Mouse (Mus musculus) heart, embryonic 15.5 days (tissue): Measurements from ENCODE around the gene Celsr1. TPM values are rescaled to one million over a fixed set of nuclear protein-coding genes. Genes with fewer than 3 reads are reported as not detected.

Experiments used
- ATAC-seq: fragments of 200-750 bp; cut with Nextera tagmentation; replicated peaks from 2 replicates; pipeline ENCODE4 v1.8.0; 2017; ENCODE audit warnings: low read depth, moderate TSS enrichment; ENCODE audit not compliant: insufficient number of reproducible peaks, insufficient read depth, low FRiP score
- H3K27ac ChIP-seq: fragments of 300-500 bp; sonication (generic); 2 replicates; pipeline ENCODE4 v1.5.1; 2015; ENCODE audit warnings: mild to moderate bottlenecking, inconsistent platforms
- H3K27me3 ChIP-seq: fragments of 300-500 bp; sonication (generic); 2 replicates; pipeline ENCODE4 v1.6.1; 2015; ENCODE audit warnings: inconsistent platforms
- H3K36me3 ChIP-seq: fragments of 300-500 bp; sonication (generic); 2 replicates; pipeline ENCODE4 v1.6.1; 2015; ENCODE audit warnings: mild to moderate bottlenecking, inconsistent platforms
- H3K4me1 ChIP-seq: fragments of 300-500 bp; sonication (generic); replicated peaks from 2 replicates; pipeline ENCODE4 v1.6.1; 2015; ENCODE audit warnings: inconsistent platforms
- H3K4me2 ChIP-seq: fragments of 300-500 bp; sonication (generic); 2 replicates; pipeline ENCODE4 v1.6.1; 2015; ENCODE audit warnings: inconsistent platforms, mild to moderate bottlenecking, moderate library complexity
- H3K4me3 ChIP-seq: fragments of 300-500 bp; sonication (generic); 2 replicates; pipeline ENCODE4 v1.5.1; 2015; ENCODE audit warnings: mild to moderate bottlenecking, inconsistent platforms
- H3K9ac ChIP-seq: fragments of 300-500 bp; sonication (generic); 2 replicates; pipeline ENCODE4 v1.6.1; 2015; ENCODE audit warnings: mild to moderate bottlenecking, inconsistent platforms
- H3K9me3 ChIP-seq: fragments of 300-500 bp; sonication (generic); replicated peaks from 2 replicates; pipeline ENCODE4 v1.6.1; 2016; ENCODE audit warnings: inconsistent platforms
- WGBS: fragments of 180-500 bp; shearing (Covaris S2); methylation state at CpG from one replicate; pipeline ENCODE4 v1.1.7; 2015; ENCODE audit warnings: mixed read lengths; 5-methylcytosine and 5-hydroxymethylcytosine counted together
- polyA plus RNA-seq: library from polyadenylated mRNA; unstranded; fragments of >200 nt; fragmentation: Nextera tagmentation; extraction: Ambion mirVana; gene quantifications from 2 replicates; pipeline ENCODE4 v1.2.1, GENCODE M21; 2015

The Celsr1 gene
- polyA plus RNA-seq, 1 experiment from 2014 or later = 1.1 TPM

- peaks cover 19% of the 10 kb centered on the region for H3K4me1 ChIP-seq
- no peak overlapping the region for H3K4me2 ChIP-seq
- no peak overlapping the region for H3K27ac ChIP-seq
- no peak overlapping the region for H3K9ac ChIP-seq
- no peaks in the 10 kb centered on the region for H3K27me3 ChIP-seq
- ATAC-seq = no peak
- H3K36me3 ChIP-seq = no peaks in the 10 kb centered on the region
- no peak overlapping the region for H3K4me3 ChIP-seq
- H3K9me3 ChIP-seq = no peaks in the 10 kb centered on the region
These were observed 40.2 kb downstream of the Celsr1 start for GRCm38 (mm10) chr15:85993386-85993785.

DNA sequence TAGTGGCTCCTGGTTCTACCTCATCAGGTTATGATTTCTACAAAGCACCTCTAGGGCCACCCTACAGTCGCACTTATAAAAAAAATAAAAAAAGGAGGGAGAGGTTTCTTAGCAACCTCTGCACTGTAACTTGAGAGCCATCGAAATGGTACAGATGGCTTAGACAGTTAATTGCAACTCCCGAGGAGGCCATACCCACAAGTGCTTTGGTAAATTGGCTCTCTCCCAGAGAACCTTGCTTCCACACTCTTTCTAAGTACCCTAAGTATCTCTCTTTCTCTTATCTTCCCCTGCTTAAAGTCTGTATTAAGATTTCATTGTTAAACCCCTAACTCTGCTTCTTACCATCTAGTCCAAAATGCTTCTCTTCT is 41.5 kb downstream of the Celsr1 start:
- 34% methylated on average over 3 of the region's 3 CpGs for WGBS
- Histone ChIP-seq H3K9ac (no peak overlapping the region), H3K36me3 (no peaks in the 10 kb centered on the region), H3K27me3 (no peaks in the 10 kb centered on the region), H3K4me2 (no peak overlapping the region), H3K27ac (no peak overlapping the region), H3K9me3 (no peaks in the 10 kb centered on the region), H3K4me1 (peaks cover 19% of the 10 kb centered on the region), H3K4me3 (no peak overlapping the region)
- no peak for ATAC-seq

- Histone ChIP-seq H3K9ac (no peak overlapping the region), H3K4me2 (no peak overlapping the region), H3K27ac (no peak overlapping the region), H3K4me1 (peaks cover 19% of the 10 kb centered on the region), H3K27me3 (no peaks in the 10 kb centered on the region), H3K9me3 (no peaks in the 10 kb centered on the region), H3K4me3 (no peak overlapping the region), H3K36me3 (no peaks in the 10 kb centered on the region)
- no peak for ATAC-seq
- 82% methylated on average over 5 of the region's 5 CpGs for WGBS
These were observed 42.0 kb downstream of the Celsr1 start for GRCm38 (mm10) chr15:85991453-85992124.

DNA sequence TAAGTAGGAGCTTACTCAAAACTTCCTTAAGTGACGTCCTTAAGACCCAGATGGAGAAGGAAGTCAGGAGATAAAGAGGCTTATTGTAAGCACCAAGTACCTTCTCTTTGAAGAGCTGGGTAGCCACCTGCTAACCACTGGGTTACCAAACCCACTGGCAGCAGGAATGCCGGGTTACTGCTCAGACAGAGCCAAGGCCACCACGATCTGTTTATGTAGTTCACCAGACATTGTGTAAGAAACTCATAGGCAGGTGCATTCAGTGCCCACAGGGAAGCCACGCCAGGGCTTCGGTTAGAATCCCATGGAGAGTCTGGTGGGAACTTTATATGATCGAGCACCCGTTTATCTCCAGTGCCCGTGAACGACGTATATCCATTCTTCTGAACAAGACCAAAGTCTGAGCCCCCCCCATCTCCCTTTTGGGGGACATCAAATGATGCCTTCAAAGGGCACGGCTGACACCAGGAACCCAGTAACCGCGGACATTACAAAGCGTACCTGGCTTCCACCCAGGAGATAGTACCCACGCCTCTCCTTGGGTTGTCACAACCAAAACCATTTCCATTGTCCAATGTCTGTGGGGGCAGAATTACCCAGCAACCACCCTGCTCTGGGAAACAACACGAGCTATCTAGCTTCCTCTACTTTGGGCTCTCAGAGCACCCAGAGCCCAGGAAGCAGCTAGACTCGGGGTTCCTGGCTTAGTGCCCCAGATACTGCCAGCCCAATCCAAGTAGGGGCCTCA is 42.7 kb downstream of the Celsr1 start:
- 82% methylated on average over 17 of the region's 17 CpGs for WGBS
- H3K4me3 ChIP-seq = no peak overlapping the region
- no peak for ATAC-seq
- peaks cover 19% of the 10 kb centered on the region for H3K4me1 ChIP-seq
- no peak overlapping the region for H3K27ac ChIP-seq
- H3K9me3 ChIP-seq = no peaks in the 10 kb centered on the region
- H3K27me3 ChIP-seq = no peaks in the 10 kb centered on the region
- H3K36me3 ChIP-seq = no peaks in the 10 kb centered on the region
- no peak overlapping the region for H3K9ac ChIP-seq
- H3K4me2 ChIP-seq = no peak overlapping the region

- no peaks in the 10 kb centered on the region for H3K36me3 ChIP-seq
- no peaks in the 10 kb centered on the region for H3K9me3 ChIP-seq
- no peak overlapping the region for H3K27ac ChIP-seq
- ATAC-seq = no peak
- H3K4me1 ChIP-seq = peaks cover 8% of the 10 kb centered on the region
- 39% methylated on average over 5 of the region's 5 CpGs for WGBS
- H3K4me3 ChIP-seq = no peak overlapping the region
- H3K4me2 ChIP-seq = no peak overlapping the region
- no peaks in the 10 kb centered on the region for H3K27me3 ChIP-seq
- no peak overlapping the region for H3K9ac ChIP-seq
These were observed 45.7 kb downstream of the Celsr1 start for GRCm38 (mm10) chr15:85987896-85988295.

DNA sequence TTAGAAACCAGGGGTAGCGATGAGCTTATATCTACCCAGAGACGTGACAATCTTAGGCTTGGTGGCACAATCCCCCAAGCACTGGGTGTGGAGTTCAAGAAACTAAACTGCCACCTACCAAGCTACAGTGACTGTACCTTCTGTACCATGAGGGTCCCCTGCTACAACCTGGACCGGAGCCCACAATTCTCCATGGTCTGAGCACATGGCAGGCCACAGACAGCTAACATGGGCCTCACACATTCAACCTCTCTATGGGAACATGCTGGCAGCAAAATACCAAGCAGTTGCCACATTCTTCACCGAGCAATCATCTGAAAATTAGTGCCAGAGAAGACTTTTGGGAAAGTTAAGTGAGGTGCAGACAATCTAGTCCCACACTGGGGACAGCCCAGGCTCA is 47.4 kb downstream of the Celsr1 start:
- Histone ChIP-seq H3K27me3 (no peaks in the 10 kb centered on the region), H3K4me1 (peaks cover 3% of the 10 kb centered on the region), H3K27ac (no peak overlapping the region), H3K9me3 (no peaks in the 10 kb centered on the region), H3K9ac (no peak overlapping the region), H3K4me3 (no peak overlapping the region), H3K36me3 (no peaks in the 10 kb centered on the region), H3K4me2 (no peak overlapping the region)
- no peak for ATAC-seq
- 86% methylated on average over 4 of the region's 4 CpGs for WGBS

- Histone ChIP-seq H3K27me3 (no peaks in the 10 kb centered on the region), H3K27ac (no peak overlapping the region), H3K9ac (no peak overlapping the region), H3K36me3 (no peaks in the 10 kb centered on the region), H3K4me3 (no peak overlapping the region), H3K4me1 (0 out of 2 replicates have a peak, but pooled peaks cover 3% of the 10 kb centered on the region), H3K4me2 (no peak overlapping the region), H3K9me3 (no peaks in the 10 kb centered on the region)
- no peak for ATAC-seq
- WGBS = 80% methylated on average over 4 of the region's 4 CpGs
These were observed 48.0 kb downstream of the Celsr1 start for GRCm38 (mm10) chr15:85985601-85986000.

DNA sequence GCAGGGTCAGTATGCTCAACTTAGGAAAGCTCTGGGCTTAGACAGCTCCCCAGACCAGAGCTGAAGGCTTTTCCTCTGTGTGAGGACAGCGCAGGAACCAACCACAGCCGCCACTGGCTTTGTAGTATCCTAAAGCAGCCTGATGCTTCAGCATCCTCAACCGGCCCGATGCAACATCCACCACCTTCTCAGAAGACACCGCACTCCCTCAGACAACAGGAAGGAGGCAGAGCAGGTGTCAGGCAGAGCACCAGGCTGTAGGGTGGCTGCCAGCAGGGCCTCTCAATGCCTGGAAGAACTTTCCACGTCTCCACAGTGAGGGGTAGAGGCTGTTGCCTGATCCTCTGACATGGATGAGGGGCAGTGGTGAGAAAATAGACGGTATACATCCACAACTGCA is 50.4 kb downstream of the Celsr1 start:
- ATAC-seq = no peak
- Histone ChIP-seq H3K36me3 (no peaks in the 10 kb centered on the region), H3K9ac (no peak overlapping the region), H3K9me3 (no peaks in the 10 kb centered on the region), H3K4me1 (0 out of 2 replicates have a peak, but pooled peaks cover 3% of the 10 kb centered on the region), H3K27me3 (no peaks in the 10 kb centered on the region), H3K4me2 (no peak overlapping the region), H3K4me3 (no peak overlapping the region), H3K27ac (no peak overlapping the region)
- WGBS = 75% methylated on average over 7 of the region's 7 CpGs

GRCm38 (mm10) chr15:85982416-85982775 is 51.2 kb downstream of the Celsr1 start:
- H3K36me3 ChIP-seq = no peaks in the 10 kb centered on the region
- 32% methylated on average over 3 of the region's 3 CpGs for WGBS
- ATAC-seq = no peak
- H3K27me3 ChIP-seq = no peaks in the 10 kb centered on the region
- H3K4me2 ChIP-seq = no peak overlapping the region
- H3K4me1 ChIP-seq = peaks cover 4% of the 10 kb centered on the region
- no peak overlapping the region for H3K27ac ChIP-seq
- no peaks in the 10 kb centered on the region for H3K9me3 ChIP-seq
- no peak overlapping the region for H3K9ac ChIP-seq
- H3K4me3 ChIP-seq = no peak overlapping the region

DNA sequence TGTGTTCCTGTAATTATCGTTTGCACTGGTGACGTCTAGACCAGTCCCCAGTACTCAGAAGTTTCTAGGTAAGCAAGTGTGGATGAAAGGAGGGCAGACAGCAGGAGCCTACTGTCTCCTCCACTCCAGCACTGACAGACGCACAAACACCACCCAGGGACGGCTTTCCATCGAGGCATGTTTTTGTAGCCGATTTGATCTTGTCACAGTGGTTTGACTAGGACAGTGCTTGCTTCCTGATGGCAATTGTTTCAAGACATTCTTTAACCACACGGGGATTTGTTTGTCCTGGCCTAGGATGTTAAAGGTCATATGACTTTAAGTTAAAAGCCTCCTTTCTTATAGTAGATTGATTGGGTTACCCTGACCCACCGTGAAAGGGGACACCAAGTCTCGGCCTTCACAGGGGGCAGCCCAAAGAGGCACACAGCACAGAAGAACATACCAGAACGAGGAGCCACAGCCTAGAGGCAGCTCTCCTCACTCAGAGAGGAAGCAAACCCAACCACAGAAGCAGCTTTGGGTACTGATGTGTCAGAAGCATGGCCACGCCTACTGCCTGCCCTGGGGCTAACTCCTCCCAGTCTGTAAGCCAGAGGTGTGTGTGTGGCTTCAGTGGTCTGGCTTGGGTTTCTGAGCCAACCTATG is 51.7 kb downstream of the Celsr1 start:
- Histone ChIP-seq H3K4me3 (no peak overlapping the region), H3K36me3 (no peaks in the 10 kb centered on the region), H3K4me1 (peaks cover 9% of the 10 kb centered on the region), H3K4me2 (no peak overlapping the region), H3K27ac (no peak overlapping the region), H3K9ac (no peak overlapping the region), H3K27me3 (no peaks in the 10 kb centered on the region), H3K9me3 (no peaks in the 10 kb centered on the region)
- WGBS = 44% methylated on average over 11 of the region's 11 CpGs
- ATAC-seq = no peak

- Histone ChIP-seq H3K9me3 (no peaks in the 10 kb centered on the region), H3K27me3 (no peaks in the 10 kb centered on the region), H3K9ac (no peak overlapping the region), H3K4me1 (peaks cover 34% of the 10 kb centered on the region), H3K36me3 (no peaks in the 10 kb centered on the region), H3K27ac (0 out of 2 replicates have a peak overlapping the region, but pooled peaks have one; percentile 11), H3K4me2 (no peak overlapping the region), H3K4me3 (no peak overlapping the region)
- no peak for ATAC-seq
- WGBS = 41% methylated on average over 9 of the region's 9 CpGs
These were observed 56.5 kb downstream of the Celsr1 start for GRCm38 (mm10) chr15:85977086-85977485.
